Mouse (Mus musculus) neural tube, embryonic 11.5 days (tissue): ENCODE data around the gene Cap1. TPM values are rescaled to one million over a fixed set of nuclear protein-coding genes. Genes with fewer than 3 reads are reported as not detected.

Experiments used
- ATAC-seq: fragments of 200-750 bp; cut with Nextera tagmentation; 2 replicates; pipeline ENCODE4 v1.8.0; 2017; ENCODE audit warnings: moderate number of reproducible peaks, mild to moderate bottlenecking, moderate TSS enrichment, moderate library complexity; ENCODE audit not compliant: insufficient read depth, low FRiP score, low TSS enrichment
- DNase-seq: peaks from one replicate; pipeline ENCODE4 v3.0.0-alpha.2; 2015; ENCODE audit warnings: low spot score
- H3K27ac ChIP-seq: fragments of 300-500 bp; sonication (generic); 2 replicates; pipeline ENCODE4 v1.5.1; 2014; ENCODE audit warnings: low read depth, mild to moderate bottlenecking, low read length
- H3K27me3 ChIP-seq: fragments of 300-500 bp; sonication (generic); 2 replicates; pipeline ENCODE4 v1.6.1; 2014; ENCODE audit warnings: mild to moderate bottlenecking, low read length, mixed read lengths; ENCODE audit not compliant: control insufficient read depth, insufficient read depth
- H3K36me3 ChIP-seq: fragments of 300-500 bp; sonication (generic); 2 replicates; pipeline ENCODE4 v1.6.1; 2014; ENCODE audit warnings: mild to moderate bottlenecking, low read length, moderate library complexity, mixed read lengths; ENCODE audit not compliant: control insufficient read depth, insufficient read depth
- H3K4me1 ChIP-seq: fragments of 300-500 bp; sonication (generic); 2 replicates; pipeline ENCODE4 v1.6.1; 2014; ENCODE audit warnings: low read length, mixed read lengths; ENCODE audit not compliant: control insufficient read depth, insufficient read depth
- H3K4me2 ChIP-seq: fragments of 300-500 bp; sonication (generic); 2 replicates; pipeline ENCODE4 v1.6.1; 2014; ENCODE audit warnings: low read depth, mild to moderate bottlenecking, moderate library complexity
- H3K4me3 ChIP-seq: fragments of 300-500 bp; sonication (generic); 2 replicates; pipeline ENCODE4 v1.5.1; 2014; ENCODE audit warnings: low read depth, low read length
- H3K9ac ChIP-seq: fragments of 300-500 bp; sonication (generic); 2 replicates; pipeline ENCODE4 v1.6.1; 2014; ENCODE audit warnings: mild to moderate bottlenecking, low read length
- H3K9me3 ChIP-seq: fragments of 300-500 bp; sonication (generic); 2 replicates; pipeline ENCODE4 v1.6.1; 2016; ENCODE audit warnings: low read length; ENCODE audit not compliant: control insufficient read depth
- WGBS: fragments of 180-500 bp; shearing (Covaris S2); extraction: QIAGEN DNeasy Blood & Tissue Kit; methylation state at CpG from one replicate; pipeline ENCODE4 v1.1.7; 2014; 5-methylcytosine and 5-hydroxymethylcytosine counted together
- polyA plus RNA-seq: library from polyadenylated mRNA; unstranded; fragments of >200 nt; fragmentation: Nextera tagmentation; extraction: Ambion mirVana; gene quantifications from 2 replicates; pipeline ENCODE4 v1.2.1, GENCODE M21; 2014

The Cap1 gene
- polyA plus RNA-seq, 1 experiment from 2014 or later = 73.6 TPM

GRCm38 (mm10) chr4:122892157-122892556 is 6.3 kb upstream of the Cap1 start:
- no peaks in the 10 kb centered on the region for H3K27me3 ChIP-seq
- 81% methylated on average over 5 of the region's 5 CpGs for WGBS
- no peak overlapping the region for H3K9ac ChIP-seq
- H3K36me3 ChIP-seq = no peaks in the 10 kb centered on the region
- no peak for DNase-seq
- ATAC-seq = no peak
- H3K4me1 ChIP-seq = peaks cover 3% of the 10 kb centered on the region; the same call in 1 of the 2 replicates
- H3K4me3 ChIP-seq = no peak overlapping the region
- no peak overlapping the region for H3K27ac ChIP-seq
- no peaks in the 10 kb centered on the region for H3K9me3 ChIP-seq
- H3K4me2 ChIP-seq = no peak overlapping the region

- 43% methylated on average over 1 of the region's 1 CpGs for WGBS
- H3K4me2 ChIP-seq = no peak overlapping the region
- ATAC-seq (no peak), DNase-seq (no peak)
- peaks cover 3% of the 10 kb centered on the region; the same call in 1 of the 2 replicates for H3K4me1 ChIP-seq
- no peaks in the 10 kb centered on the region for H3K27me3 ChIP-seq
- no peaks in the 10 kb centered on the region for H3K9me3 ChIP-seq
- no peak overlapping the region for H3K27ac ChIP-seq
- H3K4me3 ChIP-seq = no peak overlapping the region
- no peak overlapping the region for H3K9ac ChIP-seq
- H3K36me3 ChIP-seq = no peaks in the 10 kb centered on the region
These were observed 5.7 kb upstream of the Cap1 start for GRCm38 (mm10) chr4:122891597-122891996.

- Histone ChIP-seq H3K27me3 (no peaks in the 10 kb centered on the region), H3K9ac (no peak overlapping the region), H3K4me2 (no peak overlapping the region), H3K4me1 (peaks cover 3% of the 10 kb centered on the region; the same call in 1 of the 2 replicates), H3K9me3 (no peaks in the 10 kb centered on the region), H3K36me3 (no peaks in the 10 kb centered on the region), H3K27ac (no peak overlapping the region), H3K4me3 (no peak overlapping the region)
- ATAC-seq (no peak), DNase-seq (peak; percentile 18)
- 13% methylated on average over 3 of the region's 3 CpGs for WGBS
These were observed 5.1 kb upstream of the Cap1 start for GRCm38 (mm10) chr4:122890881-122891481.

- H3K4me2 ChIP-seq = peak overlapping the region; percentile 91
- H3K27ac ChIP-seq = no peak overlapping the region
- no peaks in the 10 kb centered on the region for H3K36me3 ChIP-seq
- no peaks in the 10 kb centered on the region for H3K9me3 ChIP-seq
- no peaks in the 10 kb centered on the region for H3K27me3 ChIP-seq
- no peak overlapping the region for H3K4me3 ChIP-seq
- WGBS = 77% methylated on average over 2 of the region's 2 CpGs
- ATAC-seq = no peak
- H3K4me1 ChIP-seq = peaks cover 10% of the 10 kb centered on the region; the same call in 1 of the 2 replicates
- H3K9ac ChIP-seq = no peak overlapping the region
- no peak for DNase-seq
These were observed 1.5 kb upstream of the Cap1 start for GRCm38 (mm10) chr4:122887336-122887735.

- no peaks in the 10 kb centered on the region for H3K27me3 ChIP-seq
- peak overlapping the region; percentile 82 for H3K9ac ChIP-seq
- WGBS = 7% methylated on average over 19 of the region's 19 CpGs
- peak overlapping the region; percentile 77 for H3K4me3 ChIP-seq
- H3K9me3 ChIP-seq = no peaks in the 10 kb centered on the region
- peak overlapping the region; percentile 99 for H3K27ac ChIP-seq
- peaks cover 10% of the 10 kb centered on the region; the same call in 1 of the 2 replicates for H3K4me1 ChIP-seq
- peak overlapping the region; percentile 91 for H3K4me2 ChIP-seq
- no peaks in the 10 kb centered on the region for H3K36me3 ChIP-seq
- DNase-seq (no peak), ATAC-seq (peak; percentile 11; the same call in 1 of the 2 replicates)
These were observed 861 bp upstream of the Cap1 start for GRCm38 (mm10) chr4:122886579-122887254.

- H3K9me3 ChIP-seq = no peaks in the 10 kb centered on the region
- peak overlapping the region; percentile 82 for H3K9ac ChIP-seq
- peaks cover 7% of the 10 kb centered on the region; the same call in 1 of the 2 replicates for H3K4me1 ChIP-seq
- H3K4me2 ChIP-seq = peak overlapping the region; percentile 50
- no peaks in the 10 kb centered on the region for H3K27me3 ChIP-seq
- H3K4me3 ChIP-seq = peak overlapping the region; percentile 77
- no peak for DNase-seq
- H3K36me3 ChIP-seq = no peaks in the 10 kb centered on the region
- 55% methylated on average over 12 of the region's 12 CpGs for WGBS
- no peak overlapping the region for H3K27ac ChIP-seq
- no peak for ATAC-seq
These were observed 1.1 kb downstream of the Cap1 start for GRCm38 (mm10) chr4:122884481-122885340.

- Histone ChIP-seq H3K9me3 (no peaks in the 10 kb centered on the region), H3K27me3 (no peaks in the 10 kb centered on the region), H3K36me3 (no peaks in the 10 kb centered on the region), H3K4me1 (peaks cover 7% of the 10 kb centered on the region; the same call in 1 of the 2 replicates), H3K9ac (peak overlapping the region; percentile 10; the same call in 1 of the 2 replicates), H3K4me3 (no peak overlapping the region), H3K27ac (no peak overlapping the region), H3K4me2 (no peak overlapping the region)
- no peak for ATAC-seq
- DNase-seq = no peak
- WGBS = 74% methylated on average over 2 of the region's 2 CpGs
These were observed 1.8 kb downstream of the Cap1 start for GRCm38 (mm10) chr4:122884051-122884450.

GRCm38 (mm10) chr4:122883294-122883693 is 2.6 kb downstream of the Cap1 start:
- Histone ChIP-seq H3K36me3 (no peaks in the 10 kb centered on the region), H3K4me1 (peaks cover 7% of the 10 kb centered on the region; the same call in 1 of the 2 replicates), H3K9ac (no peak overlapping the region), H3K27me3 (no peaks in the 10 kb centered on the region), H3K27ac (no peak overlapping the region), H3K4me2 (no peak overlapping the region), H3K4me3 (no peak overlapping the region), H3K9me3 (no peaks in the 10 kb centered on the region)
- no peak for ATAC-seq
- DNase-seq = no peak
- WGBS = 94% methylated on average over 3 of the region's 3 CpGs
